Mouse (Mus musculus) intestine, embryonic 16.5 days (tissue): ENCODE measurements around the gene Aarsd1. TPM values are rescaled to one million over a fixed set of nuclear protein-coding genes. Genes with fewer than 3 reads are reported as not detected.

ENCODE experiments used
- ATAC-seq: fragments of 200-750 bp; cut with Nextera tagmentation; 2 replicates; pipeline ENCODE4 v1.8.0; 2017; ENCODE audit warnings: moderate TSS enrichment, moderate library complexity
- H3K27ac ChIP-seq: fragments of 300-500 bp; sonication (generic); 2 replicates; pipeline ENCODE4 v1.5.1; 2014; ENCODE audit warnings: mild to moderate bottlenecking, low read length
- H3K27me3 ChIP-seq: fragments of 300-500 bp; sonication (generic); replicated peaks from 2 replicates; pipeline ENCODE4 v1.6.1; 2014; ENCODE audit warnings: low read length, control low read depth, mixed read lengths; ENCODE audit not compliant: control insufficient read depth, insufficient read depth
- H3K36me3 ChIP-seq: fragments of 300-500 bp; sonication (generic); 2 replicates; pipeline ENCODE4 v1.6.1; 2014; ENCODE audit warnings: low read length, control low read depth; ENCODE audit not compliant: control insufficient read depth, insufficient read depth
- H3K4me1 ChIP-seq: fragments of 300-500 bp; sonication (generic); 2 replicates; pipeline ENCODE4 v1.6.1; 2014; ENCODE audit warnings: low read length, control low read depth, mixed read lengths; ENCODE audit not compliant: control insufficient read depth, insufficient read depth
- H3K4me2 ChIP-seq: fragments of 300-500 bp; sonication (generic); 2 replicates; pipeline ENCODE4 v1.6.1; 2014; ENCODE audit warnings: low read depth, low read length, control low read depth
- H3K4me3 ChIP-seq: fragments of 300-500 bp; sonication (generic); 2 replicates; pipeline ENCODE4 v1.5.1; 2014; ENCODE audit warnings: mild to moderate bottlenecking, low read length
- H3K9ac ChIP-seq: fragments of 300-500 bp; sonication (generic); 2 replicates; pipeline ENCODE4 v1.6.1; 2014; ENCODE audit warnings: low read depth, low read length
- H3K9me3 ChIP-seq: fragments of 300-500 bp; sonication (generic); 2 replicates; pipeline ENCODE4 v1.6.1; 2016; ENCODE audit warnings: low read length, control low read depth; ENCODE audit not compliant: control insufficient read depth
- WGBS: fragments of 180-500 bp; shearing (Covaris S2); extraction: QIAGEN DNeasy Blood & Tissue Kit; methylation state at CpG from one replicate; pipeline ENCODE4 v1.1.7; 2014; 5-methylcytosine and 5-hydroxymethylcytosine counted together
- microRNA-seq: library from miRNA; unstranded; fragments of <30 nt; microRNA quantifications from one replicate; pipeline ENCODE4, GENCODE M21; 2016
- polyA plus RNA-seq: library from polyadenylated mRNA; unstranded; fragments of >200 nt; fragmentation: Nextera tagmentation; extraction: Ambion mirVana; gene quantifications from 2 replicates; pipeline ENCODE4 v1.2.1, GENCODE M21; 2015

Gene Aarsd1
- polyA plus RNA-seq, 1 experiment from 2014 or later = 64.0 TPM

- Histone ChIP-seq H3K27ac (no peak within 1 kb of the TSS), H3K9me3 (no peaks in the 10 kb centered on the region), H3K4me3 (no peak within 1 kb of the TSS), H3K36me3 (no peaks in the 10 kb centered on the region), H3K9ac (no peak within 1 kb of the TSS), H3K27me3 (no peaks in the 10 kb centered on the region), H3K4me2 (no peak within 1 kb of the TSS), H3K4me1 (peaks cover 9% of the 10 kb centered on the region)
- WGBS = 73% methylated on average over 8 of the region's 8 CpGs
- ATAC-seq = 0 out of 2 replicates have a peak, but pooled peaks have one; percentile 36
These were observed 50.0 kb downstream of the Aarsd1 start, which contains the start of gene G6pc for GRCm38 (mm10) chr11:101367326-101367935. Gene G6pc, plus strand, starts transcription at chr11:101367561.

- no peak overlapping the region for H3K4me2 ChIP-seq
- peak overlapping the region; percentile 74 for H3K27ac ChIP-seq
- H3K36me3 ChIP-seq = no peaks in the 10 kb centered on the region
- H3K9me3 ChIP-seq = no peaks in the 10 kb centered on the region
- H3K9ac ChIP-seq = 0 out of 2 replicates have a peak overlapping the region, but pooled peaks have one; percentile 21
- H3K4me3 ChIP-seq = no peak overlapping the region
- peak; percentile 83 for ATAC-seq
- 48% methylated on average over 5 of the region's 5 CpGs for WGBS
- peaks cover 22% of the 10 kb centered on the region for H3K4me1 ChIP-seq
- H3K27me3 ChIP-seq = no peaks in the 10 kb centered on the region
These were observed 52.9 kb downstream of the Aarsd1 start for GRCm38 (mm10) chr11:101364531-101364931.

GRCm38 (mm10) chr11:101360651-101361113, 56.7 kb downstream of the Aarsd1 start:
- no peak overlapping the region for H3K9ac ChIP-seq
- H3K4me1 ChIP-seq = peaks cover 22% of the 10 kb centered on the region
- no peak overlapping the region for H3K27ac ChIP-seq
- 44% methylated on average over 3 of the region's 3 CpGs for WGBS
- H3K27me3 ChIP-seq = no peaks in the 10 kb centered on the region
- H3K9me3 ChIP-seq = no peaks in the 10 kb centered on the region
- no peak for ATAC-seq
- no peak overlapping the region for H3K4me3 ChIP-seq
- no peaks in the 10 kb centered on the region for H3K36me3 ChIP-seq
- H3K4me2 ChIP-seq = no peak overlapping the region

- H3K27ac ChIP-seq = peak overlapping the region; percentile 34; the same call in 1 of the 2 replicates
- no peak for ATAC-seq
These were observed 57.6 kb downstream of the Aarsd1 start for GRCm38 (mm10) chr11:101359776-101360175.

GRCm38 (mm10) chr11:101357505-101358182, 59.8 kb downstream of the Aarsd1 start:
- Histone ChIP-seq H3K4me2 (no peak overlapping the region), H3K27ac (no peak overlapping the region), H3K9me3 (no peaks in the 10 kb centered on the region), H3K27me3 (no peaks in the 10 kb centered on the region), H3K4me3 (no peak overlapping the region), H3K4me1 (peaks cover 15% of the 10 kb centered on the region), H3K36me3 (no peaks in the 10 kb centered on the region), H3K9ac (no peak overlapping the region)
- 77% methylated on average over 3 of the region's 3 CpGs for WGBS
- no peak for ATAC-seq

More at GRCm38 (mm10) chr11:101359776-101360175, 57.6 kb downstream of the Aarsd1 start:
- WGBS = 69% methylated on average over 9 of the region's 9 CpGs
- Histone ChIP-seq H3K9me3 (no peaks in the 10 kb centered on the region), H3K36me3 (no peaks in the 10 kb centered on the region), H3K9ac (no peak overlapping the region), H3K4me1 (peaks cover 22% of the 10 kb centered on the region), H3K27me3 (no peaks in the 10 kb centered on the region), H3K4me2 (no peak overlapping the region), H3K4me3 (no peak overlapping the region)

Small RNA genes lying within 50 kb of the gene (microRNA-seq; reads per million reads assigned to microRNA genes)
- gene Mir6929 = not detected

Other genes with a start within 250 kb of the Aarsd1 start
- 0.86 and 0.87 TPM in 2 replicates for gene Cntnap1, start 247.1 kb downstream of the Aarsd1 start, polyA plus RNA-seq
- gene Plekhh3, start 246.3 kb downstream of the Aarsd1 start, polyA plus RNA-seq = 9.2 and 10.1 TPM in 2 replicates
- gene Ccr10, start 242.2 kb downstream of the Aarsd1 start, polyA plus RNA-seq = 0.20 and 0.29 TPM in 2 replicates
- gene Ezh1, start 191.2 kb downstream of the Aarsd1 start, polyA plus RNA-seq = 16.2 and 18.8 TPM in 2 replicates
- gene Ramp2, start 171.6 kb downstream of the Aarsd1 start, polyA plus RNA-seq = 87.8 and 95.1 TPM in 2 replicates
- gene Vps25, start 163.9 kb downstream of the Aarsd1 start, polyA plus RNA-seq = 152 and 155 TPM in 2 replicates
- 10.2 and 10.8 TPM in 2 replicates for gene Wnk4, start 157.0 kb downstream of the Aarsd1 start, polyA plus RNA-seq
- gene Cntd1, start 138.6 kb downstream of the Aarsd1 start, polyA plus RNA-seq = 0.84 and 1.0 TPM in 2 replicates
- 258 and 278 TPM in 2 replicates for gene Coa3, start 138.5 kb downstream of the Aarsd1 start, polyA plus RNA-seq
- 136 and 145 TPM in 2 replicates for gene Becn1, start 115.3 kb downstream of the Aarsd1 start, polyA plus RNA-seq
- gene Psme3, start 101.4 kb downstream of the Aarsd1 start, polyA plus RNA-seq = 119 and 125 TPM in 2 replicates
- 0.86 and 0.88 TPM in 2 replicates for gene Aoc2, start 92.6 kb downstream of the Aarsd1 start, polyA plus RNA-seq
- 2.4 and 2.7 TPM in 2 replicates for gene Aoc3, start 87.0 kb downstream of the Aarsd1 start, polyA plus RNA-seq
- gene G6pc, start 50.1 kb downstream of the Aarsd1 start, polyA plus RNA-seq = 1.2 and 1.9 TPM in 2 replicates
- 7.2 and 10.1 TPM in 2 replicates for gene Gm27029, start 7.2 kb upstream of the Aarsd1 start, polyA plus RNA-seq
- 16.6 and 19.1 TPM in 2 replicates for gene Rundc1, start 7.5 kb upstream of the Aarsd1 start, polyA plus RNA-seq
- 11.1 and 12.4 TPM in 2 replicates for gene Ptges3l, start 7.7 kb upstream of the Aarsd1 start, polyA plus RNA-seq
- gene Rpl27, start 24.7 kb upstream of the Aarsd1 start, polyA plus RNA-seq = 251 and 288 TPM in 2 replicates
- gene Ifi35, start 30.8 kb upstream of the Aarsd1 start, polyA plus RNA-seq = 29.7 and 31.1 TPM in 2 replicates
- gene Rnd2, start 47.4 kb upstream of the Aarsd1 start, polyA plus RNA-seq = 21.0 and 22.1 TPM in 2 replicates
- gene Vat1, start 48.6 kb upstream of the Aarsd1 start, polyA plus RNA-seq = 69.9 and 88.2 TPM in 2 replicates
- gene Brca1, start 134.3 kb upstream of the Aarsd1 start, polyA plus RNA-seq = 6.0 and 6.8 TPM in 2 replicates
- gene Nbr1, start 134.5 kb upstream of the Aarsd1 start, polyA plus RNA-seq = 56.2 and 65.5 TPM in 2 replicates
- gene Tmem106a, start 164.6 kb upstream of the Aarsd1 start, polyA plus RNA-seq = 38.6 and 49.4 TPM in 2 replicates
- not detected in 2 replicates for gene Gm11634, start 181.6 kb upstream of the Aarsd1 start, polyA plus RNA-seq
- gene Rdm1, start 209.6 kb upstream of the Aarsd1 start, polyA plus RNA-seq = 36.3 and 41.7 TPM in 2 replicates
- 6.6 and 6.9 TPM in 2 replicates for gene Arl4d, start 247.9 kb upstream of the Aarsd1 start, polyA plus RNA-seq